Mouse (Mus musculus) forebrain, embryonic 10.5 days (tissue): ENCODE results near the gene Ankrd9. TPM values are rescaled to one million over a fixed set of nuclear protein-coding genes. Genes with fewer than 3 reads are reported as not detected.
A peak's percentile ranks its signal among the peaks of the same experiment; 100 is the strongest.

ENCODE experiments used
- DNase-seq: peaks from one replicate; pipeline ENCODE4 v3.0.0-alpha.2; 2017; ENCODE audit warnings: low spot score; ENCODE audit errors: extremely low spot score
- H3K27ac ChIP-seq: fragments of 300-500 bp; sonication (generic); 2 replicates; pipeline ENCODE4 v1.5.1; 2016; ENCODE audit warnings: mild to moderate bottlenecking
- H3K27me3 ChIP-seq: fragments of 300-500 bp; sonication (generic); 2 replicates; pipeline ENCODE4 v1.6.1; 2016; ENCODE audit warnings: mild to moderate bottlenecking; ENCODE audit not compliant: poor library complexity, severe bottlenecking
- H3K36me3 ChIP-seq: fragments of 300-500 bp; sonication (generic); replicated peaks from 2 replicates; pipeline ENCODE4 v1.6.1; 2016; ENCODE audit warnings: mild to moderate bottlenecking, moderate library complexity
- H3K4me1 ChIP-seq: fragments of 300-500 bp; sonication (generic); 2 replicates; pipeline ENCODE4 v1.6.1; 2016
- H3K4me3 ChIP-seq: fragments of 300-500 bp; sonication (generic); 2 replicates; pipeline ENCODE4 v1.5.1; 2016; ENCODE audit warnings: mild to moderate bottlenecking, moderate library complexity
- H3K9me3 ChIP-seq: fragments of 300-500 bp; sonication (generic); 2 replicates; pipeline ENCODE4 v1.6.1; 2016; ENCODE audit warnings: mild to moderate bottlenecking, moderate library complexity
- WGBS: fragments of 180-500 bp; shearing (Covaris S2); methylation state at CpG from one replicate; pipeline ENCODE4 v1.1.7; 2016; 5-methylcytosine and 5-hydroxymethylcytosine counted together
- polyA plus RNA-seq: library from polyadenylated mRNA; unstranded; fragments of >200 nt; fragmentation: Nextera tagmentation; extraction: Ambion mirVana; gene quantifications from 2 replicates; pipeline ENCODE4 v1.2.1, GENCODE M21; 2016

Gene Ankrd9
- polyA plus RNA-seq, 1 experiment from 2014 or later, result 20.4 TPM

DNA sequence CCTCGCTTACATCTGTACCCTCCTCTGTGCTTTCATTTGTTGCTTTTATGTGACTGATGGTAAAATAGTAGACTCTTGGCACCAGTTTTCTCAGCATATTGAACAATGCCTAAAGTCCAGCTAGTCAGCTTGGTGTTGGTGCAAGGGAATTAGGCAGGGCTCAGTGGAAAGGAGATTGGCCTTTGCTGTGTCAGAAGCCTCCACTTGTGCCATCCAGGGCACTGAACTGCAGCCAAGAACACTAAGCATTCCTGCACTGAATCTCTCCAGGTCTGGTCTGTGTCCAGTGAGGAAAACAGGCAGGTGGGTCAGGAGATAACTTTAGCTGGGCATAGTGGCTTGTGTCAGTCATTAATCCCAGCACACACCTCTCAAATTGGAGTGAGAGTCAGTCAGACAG lies 29.4 kb downstream of the Ankrd9 start:
- Histone ChIP-seq H3K9me3 (no peaks in the 10 kb centered on the region), H3K4me1 (no peaks in the 10 kb centered on the region), H3K36me3 (peaks cover 48% of the 10 kb centered on the region), H3K27me3 (no peaks in the 10 kb centered on the region), H3K27ac (no peak overlapping the region), H3K4me3 (no peak overlapping the region)
- 91% methylated on average over 1 of the region's 1 CpGs for WGBS
- no peak for DNase-seq

DNA sequence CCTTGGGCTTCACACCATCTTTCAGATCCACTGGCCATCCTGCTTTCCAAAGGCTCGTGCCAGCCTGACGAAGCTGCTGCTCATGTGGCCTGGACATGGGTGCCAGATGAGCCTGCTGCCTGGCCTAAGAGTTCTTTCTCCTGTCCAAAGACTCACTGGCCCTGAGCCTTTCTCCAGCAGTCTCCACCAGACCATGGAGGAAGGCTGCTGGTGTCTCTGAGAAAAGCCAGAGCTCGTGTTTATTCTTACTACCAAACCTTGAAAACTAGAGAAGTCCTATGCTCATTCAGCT lies 30.0 kb downstream of the Ankrd9 start:
- DNase-seq, result no peak
- Histone ChIP-seq H3K27me3 (no peaks in the 10 kb centered on the region), H3K4me3 (no peak overlapping the region), H3K9me3 (no peaks in the 10 kb centered on the region), H3K27ac (no peak overlapping the region), H3K36me3 (peaks cover 50% of the 10 kb centered on the region), H3K4me1 (no peaks in the 10 kb centered on the region)
- WGBS, result 88% methylated on average over 3 of the region's 3 CpGs

DNA sequence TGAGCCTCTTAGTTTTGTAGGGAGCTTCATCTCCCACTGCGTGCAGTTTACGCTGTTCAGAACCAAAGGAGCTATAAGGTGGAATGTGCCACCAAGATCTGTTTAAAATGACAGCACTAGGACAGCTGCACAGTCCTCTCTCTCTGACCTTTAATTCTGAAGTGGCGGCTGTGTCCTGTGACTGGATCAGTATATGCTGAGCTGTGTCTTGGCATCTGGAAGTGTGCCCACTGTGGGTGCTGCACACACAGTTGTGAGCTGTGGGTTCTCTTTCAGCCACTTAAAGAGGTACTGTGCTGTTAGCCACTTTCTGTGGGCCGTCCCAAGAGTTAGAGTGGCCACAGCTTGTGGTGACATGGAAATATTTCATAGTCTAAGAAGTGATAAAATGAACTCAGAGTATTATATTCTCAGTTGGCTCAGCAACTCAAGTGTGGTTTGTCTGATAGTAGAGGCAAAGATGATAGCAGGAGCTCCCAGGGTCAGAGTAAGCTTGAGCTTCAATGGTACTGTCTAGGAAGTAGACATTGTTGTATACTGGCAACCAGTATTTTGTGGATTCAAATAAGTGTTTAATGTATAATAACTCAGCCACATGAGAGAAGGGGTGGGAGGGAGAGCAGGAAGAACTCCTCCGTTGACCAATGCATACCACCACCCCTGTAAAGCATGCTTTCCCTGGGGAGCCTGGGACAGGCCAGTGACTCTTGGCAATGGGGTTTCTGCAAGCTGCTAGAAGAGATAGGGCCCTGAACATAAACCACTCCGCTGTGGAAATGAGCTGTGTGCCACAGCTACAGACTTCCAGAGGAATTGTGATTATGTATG lies 30.5 kb downstream of the Ankrd9 start:
- Histone ChIP-seq H3K4me3 (no peak overlapping the region), H3K4me1 (no peaks in the 10 kb centered on the region), H3K9me3 (no peaks in the 10 kb centered on the region), H3K27me3 (no peaks in the 10 kb centered on the region), H3K36me3 (peaks cover 50% of the 10 kb centered on the region), H3K27ac (no peak overlapping the region)
- 92% methylated on average over 6 of the region's 6 CpGs for WGBS
- DNase-seq, result no peak

DNA sequence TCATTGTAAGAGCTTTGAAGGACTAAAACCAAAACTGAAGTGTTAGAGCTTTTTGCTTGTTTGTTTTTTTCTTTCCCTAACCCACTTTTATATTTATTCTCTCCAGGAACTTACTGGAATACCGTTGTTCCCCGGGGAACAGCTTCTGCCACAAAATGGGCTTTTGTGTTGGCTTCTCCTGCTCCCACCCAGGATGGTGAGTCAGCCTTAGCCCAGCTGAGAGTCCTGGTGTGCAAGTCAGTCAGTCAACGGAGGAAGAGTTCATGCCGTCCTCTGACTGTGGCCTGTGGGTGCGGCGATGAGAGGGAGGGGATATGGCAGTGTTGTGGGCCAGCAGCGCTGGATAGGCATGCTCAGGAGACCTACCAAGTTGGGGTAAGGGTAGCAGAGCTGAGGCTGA lies 32.6 kb downstream of the Ankrd9 start:
- Histone ChIP-seq H3K27me3 (no peaks in the 10 kb centered on the region), H3K4me1 (no peaks in the 10 kb centered on the region), H3K9me3 (no peaks in the 10 kb centered on the region), H3K36me3 (peaks cover 65% of the 10 kb centered on the region), H3K27ac (no peak overlapping the region), H3K4me3 (no peak overlapping the region)
- DNase-seq, result no peak
- WGBS, result 84% methylated on average over 7 of the region's 7 CpGs

DNA sequence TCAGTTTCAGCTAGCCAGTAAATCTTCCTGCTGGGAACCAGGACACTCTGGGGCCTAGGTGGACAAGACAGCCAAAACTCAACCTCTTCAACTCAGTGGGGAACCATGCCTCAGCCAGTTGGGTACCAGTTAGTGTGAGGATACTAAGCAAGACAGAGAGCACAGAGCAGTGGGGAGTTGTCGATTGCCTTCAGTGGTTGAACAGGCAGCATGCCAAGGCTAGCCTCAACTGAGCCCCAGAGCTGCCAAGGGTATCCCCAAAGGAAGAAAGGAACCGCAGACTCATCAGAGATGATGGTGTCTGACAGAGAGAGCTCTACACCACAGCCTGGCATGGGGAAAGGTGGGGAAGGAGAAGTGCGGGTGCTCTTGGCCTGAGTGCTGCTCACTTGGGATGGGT lies 38.0 kb downstream of the Ankrd9 start:
- Histone ChIP-seq H3K9me3 (no peaks in the 10 kb centered on the region), H3K4me3 (no peak overlapping the region), H3K4me1 (peaks cover 5% of the 10 kb centered on the region; the same call in 1 of the 2 replicates), H3K36me3 (peaks cover 64% of the 10 kb centered on the region), H3K27me3 (no peaks in the 10 kb centered on the region), H3K27ac (no peak overlapping the region)
- no peak for DNase-seq
- WGBS, result 94% methylated on average over 3 of the region's 3 CpGs

DNA sequence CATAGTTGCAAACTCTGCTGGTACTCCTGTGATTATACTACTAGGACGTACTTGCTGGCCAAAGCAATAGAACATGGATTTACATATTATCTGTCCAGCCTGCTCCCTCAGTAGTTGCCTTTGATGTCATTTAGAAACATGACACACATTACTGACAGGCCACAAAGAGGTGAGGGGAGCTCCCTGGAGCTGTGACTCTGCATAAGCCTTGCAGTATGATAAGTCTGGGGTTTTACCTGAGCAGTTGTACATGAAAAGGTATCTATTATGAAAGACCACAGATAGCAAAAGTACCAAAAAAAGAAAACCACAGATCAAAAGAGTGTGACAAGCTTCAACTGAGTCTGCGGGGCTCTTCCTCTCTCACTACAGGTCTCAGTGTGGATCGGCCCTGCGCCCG lies 39.5 kb downstream of the Ankrd9 start:
- 98% methylated on average over 5 of the region's 5 CpGs for WGBS
- H3K36me3 ChIP-seq, result peaks cover 55% of the 10 kb centered on the region

DNA sequence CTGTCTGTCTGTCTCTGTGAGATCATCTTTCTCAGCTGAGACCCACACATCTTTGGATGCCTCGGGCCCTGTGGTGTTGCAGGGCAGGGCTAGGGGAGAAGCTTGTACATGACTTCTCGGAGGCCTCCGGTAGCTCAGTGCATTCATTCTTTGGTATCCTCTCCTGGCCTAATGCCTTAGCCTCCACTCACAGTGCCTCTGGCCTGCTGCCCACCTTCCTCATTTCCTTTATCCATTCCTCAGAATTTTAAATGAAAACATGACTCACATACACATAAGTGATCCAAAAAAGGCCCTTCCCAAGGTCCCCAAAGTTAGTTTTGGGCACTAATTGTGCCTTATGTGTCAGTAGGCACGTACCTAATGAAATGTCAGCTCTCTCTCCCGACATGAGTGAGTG lies 41.3 kb downstream of the Ankrd9 start:
- Histone ChIP-seq H3K27me3 (no peaks in the 10 kb centered on the region), H3K36me3 (peaks cover 65% of the 10 kb centered on the region), H3K27ac (no peak overlapping the region), H3K4me3 (no peak overlapping the region), H3K4me1 (peaks cover 5% of the 10 kb centered on the region; the same call in 1 of the 2 replicates), H3K9me3 (no peaks in the 10 kb centered on the region)
- WGBS, result 95% methylated on average over 5 of the region's 5 CpGs
- no peak for DNase-seq

More for the DNA sequence above, 39.5 kb downstream of the Ankrd9 start:
- Histone ChIP-seq H3K4me1 (peaks cover 5% of the 10 kb centered on the region; the same call in 1 of the 2 replicates), H3K4me3 (no peak overlapping the region), H3K27me3 (no peaks in the 10 kb centered on the region), H3K27ac (no peak overlapping the region), H3K9me3 (no peaks in the 10 kb centered on the region)
- DNase-seq, result no peak

DNA sequence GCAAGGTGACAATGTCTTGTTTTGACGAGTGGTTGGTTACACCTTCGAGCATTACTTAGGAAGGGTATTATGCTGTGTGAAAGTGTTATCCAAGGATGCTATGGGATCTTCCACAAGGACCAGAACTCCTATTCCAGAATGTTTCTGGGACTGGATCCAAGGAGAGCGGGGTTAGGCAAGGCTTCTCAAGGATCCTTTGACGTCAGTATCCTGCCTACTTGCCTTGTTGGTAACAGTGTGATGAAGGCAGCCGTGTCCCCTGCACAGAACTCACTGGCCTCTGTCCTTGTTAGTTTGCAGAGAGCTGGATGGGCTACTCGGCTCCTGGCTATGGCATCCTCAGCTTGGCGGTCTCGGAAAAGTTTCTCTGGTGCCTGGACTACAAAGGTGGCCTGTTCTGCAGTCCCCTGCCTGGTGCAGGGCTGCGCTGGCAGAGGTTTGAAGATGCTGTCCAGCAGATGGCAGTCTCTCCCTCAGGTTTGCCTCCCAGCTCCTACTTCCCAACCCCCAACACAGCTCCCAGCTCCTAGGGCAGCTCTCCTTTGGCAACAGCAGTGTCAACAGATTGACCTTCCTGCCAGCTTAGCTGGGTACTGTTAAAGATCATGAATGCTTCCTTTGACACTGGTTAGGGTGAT lies 42.7 kb downstream of the Ankrd9 start:
- Histone ChIP-seq H3K9me3 (no peaks in the 10 kb centered on the region), H3K27ac (no peak overlapping the region), H3K27me3 (no peaks in the 10 kb centered on the region), H3K36me3 (peaks cover 69% of the 10 kb centered on the region), H3K4me3 (no peak overlapping the region), H3K4me1 (peaks cover 5% of the 10 kb centered on the region; the same call in 1 of the 2 replicates)
- DNase-seq, result peak; percentile 71
- WGBS, result 61% methylated on average over 9 of the region's 9 CpGs

DNA sequence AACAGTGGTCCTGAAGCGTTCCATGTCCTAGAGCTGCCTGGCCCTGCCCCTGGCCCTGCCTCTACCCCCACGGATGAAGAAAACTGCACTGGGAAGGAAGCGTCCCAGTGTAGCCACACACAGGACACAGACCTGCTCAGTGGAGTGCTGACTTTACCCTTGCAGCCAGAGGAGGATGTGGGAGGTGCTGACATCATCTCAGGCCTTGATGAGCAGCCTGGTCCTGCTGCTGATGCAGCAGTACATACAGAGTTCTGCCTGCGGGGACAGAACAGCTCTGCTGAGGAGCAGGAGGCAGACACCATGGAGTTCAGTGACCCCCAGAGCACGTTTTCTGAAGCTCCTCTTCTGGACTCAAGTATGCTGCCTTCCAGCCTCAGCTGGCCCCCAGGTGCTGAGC lies 46.0 kb downstream of the Ankrd9 start:
- peaks cover 5% of the 10 kb centered on the region; the same call in 1 of the 2 replicates for H3K4me1 ChIP-seq
- peaks cover 62% of the 10 kb centered on the region for H3K36me3 ChIP-seq
- 77% methylated on average over 5 of the region's 5 CpGs for WGBS

More for the DNA sequence above, 46.0 kb downstream of the Ankrd9 start:
- no peaks in the 10 kb centered on the region for H3K9me3 ChIP-seq
- no peak overlapping the region for H3K4me3 ChIP-seq
- no peaks in the 10 kb centered on the region for H3K27me3 ChIP-seq
- DNase-seq, result no peak
- H3K27ac ChIP-seq, result no peak overlapping the region

Other genes starting within 250 kb of the Ankrd9 start
- gene Wdr20, start 241.1 kb downstream of the Ankrd9 start, polyA plus RNA-seq, result 22.5 and 23.5 TPM in 2 replicates
- 11.7 and 12.0 TPM in 2 replicates for gene Mok, start 138.1 kb downstream of the Ankrd9 start, polyA plus RNA-seq
- gene Zfp839, start 128.8 kb downstream of the Ankrd9 start, polyA plus RNA-seq, result 4.2 and 5.2 TPM in 2 replicates
- gene Cinp, start 89.9 kb downstream of the Ankrd9 start, polyA plus RNA-seq, result 99.6 and 106 TPM in 2 replicates
- 6.6 and 7.2 TPM in 2 replicates for gene Tecpr2, start 89.8 kb downstream of the Ankrd9 start, polyA plus RNA-seq
- gene Rcor1, start 60.3 kb upstream of the Ankrd9 start, polyA plus RNA-seq, result 7.0 and 8.4 TPM in 2 replicates
- 13.1 and 16.9 TPM in 2 replicates for gene Traf3, start 187.3 kb upstream of the Ankrd9 start, polyA plus RNA-seq
- gene 4930595D18Rik, start 205.5 kb upstream of the Ankrd9 start, polyA plus RNA-seq, result not detected in 2 replicates